Mouse (Mus musculus): ENCODE data around the gene Ccl17. TPM values are rescaled to one million over a fixed set of nuclear protein-coding genes. Genes with fewer than 3 reads are reported as not detected.

The Ccl17 gene
- polyA plus RNA-seq, 1 experiment from 2014 or later = not detected

DNA sequence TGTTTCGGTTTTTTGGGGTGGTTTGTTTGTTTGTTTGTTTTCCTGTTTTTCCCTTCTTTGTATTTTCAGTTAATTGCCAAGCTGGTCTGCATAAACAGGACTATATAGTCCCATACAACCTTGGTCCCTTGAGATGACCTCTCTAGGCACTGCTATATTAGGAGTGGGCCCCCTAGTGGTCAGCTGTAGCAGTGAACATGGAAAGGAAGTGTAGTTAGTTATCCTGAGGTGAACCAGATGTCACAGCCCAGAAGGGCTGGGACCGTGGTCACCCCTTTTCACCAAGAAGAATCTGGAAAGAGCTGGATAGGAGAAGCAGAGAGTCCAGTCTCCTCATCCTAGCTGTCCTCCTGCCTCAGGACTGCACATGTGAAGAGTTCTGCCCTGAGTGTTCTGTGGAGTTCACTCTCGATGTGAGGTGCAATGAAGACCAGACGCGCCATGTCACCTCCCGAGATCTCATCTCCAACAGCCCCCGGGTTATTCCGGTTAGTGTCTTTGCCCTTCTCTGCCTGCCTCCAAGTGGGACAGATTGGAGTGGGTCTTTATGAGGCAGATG, 51.2 kb downstream of the Ccl17 start:
- Histone ChIP-seq H3K36me3 (peaks cover 63% of the 10 kb centered on the region), H3K4me2 (no peak overlapping the region), H3K9ac (replicated peaks) (no peak overlapping the region), H3K27ac (no peak overlapping the region), H3K4me3 (replicated peaks) (no peak overlapping the region), H3K27me3 (no peaks in the 10 kb centered on the region), H3K4me1 (replicated peaks) (peaks cover 13% of the 10 kb centered on the region), H3K9me3 (no peaks in the 10 kb centered on the region)
- ATAC-seq (ENCODE audit: insufficient number of reproducible peaks, insufficient read depth, low FRiP score, low TSS enrichment, low read depth) = no peak
- 70% methylated on average over 8 of the region's 8 CpGs for WGBS

Other genes starting within 250 kb of the Ccl17 start
- 48.2 and 52.3 TPM in 2 replicates for gene Rspry1, start 208.5 kb upstream of the Ccl17 start, polyA plus RNA-seq (2016; fragmentation: Nextera tagmentation; extraction: Ambion mirVana)
- 74.6 and 83.0 TPM in 2 replicates for gene Fam192a, start 208.5 kb upstream of the Ccl17 start, polyA plus RNA-seq (2016; fragmentation: Nextera tagmentation; extraction: Ambion mirVana)
- gene Arl2bp, start 143.9 kb upstream of the Ccl17 start, polyA plus RNA-seq (2016; fragmentation: Nextera tagmentation; extraction: Ambion mirVana) = 172 and 173 TPM in 2 replicates
- gene Pllp, start 114.2 kb upstream of the Ccl17 start, polyA plus RNA-seq (2016; fragmentation: Nextera tagmentation; extraction: Ambion mirVana) = 0.40 and 0.42 TPM in 2 replicates
- not detected in 2 replicates for gene Ccl22, start 64.9 kb upstream of the Ccl17 start, polyA plus RNA-seq (2016; fragmentation: Nextera tagmentation; extraction: Ambion mirVana)
- gene Cx3cl1, start 38.4 kb upstream of the Ccl17 start, polyA plus RNA-seq (2016; fragmentation: Nextera tagmentation; extraction: Ambion mirVana) = 5.3 and 7.5 TPM in 2 replicates
- 61.8 and 64.4 TPM in 2 replicates for gene Coq9, start 27.9 kb downstream of the Ccl17 start, polyA plus RNA-seq (2016; fragmentation: Nextera tagmentation; extraction: Ambion mirVana)
- 145 and 156 TPM in 2 replicates for gene Ciapin1, start 27.9 kb downstream of the Ccl17 start, polyA plus RNA-seq (2016; fragmentation: Nextera tagmentation; extraction: Ambion mirVana)
- 161 and 173 TPM in 2 replicates for gene Polr2c, start 47.0 kb downstream of the Ccl17 start, polyA plus RNA-seq (2016; fragmentation: Nextera tagmentation; extraction: Ambion mirVana)
- 18.9 and 20.0 TPM in 2 replicates for gene Dok4, start 65.9 kb downstream of the Ccl17 start, polyA plus RNA-seq (2016; fragmentation: Nextera tagmentation; extraction: Ambion mirVana)
- gene Ccdc102a, start 107.6 kb downstream of the Ccl17 start, polyA plus RNA-seq (2016; fragmentation: Nextera tagmentation; extraction: Ambion mirVana) = 48.5 and 52.6 TPM in 2 replicates
- 0.23 TPM in 1 of 2 replicates, not detected in the other for gene Adgrg5, start 113.2 kb downstream of the Ccl17 start, polyA plus RNA-seq (2016; fragmentation: Nextera tagmentation; extraction: Ambion mirVana)
- gene Adgrg1, start 164.3 kb downstream of the Ccl17 start, polyA plus RNA-seq (2016; fragmentation: Nextera tagmentation; extraction: Ambion mirVana) = 7.0 and 7.1 TPM in 2 replicates
- gene Adgrg3, start 207.2 kb downstream of the Ccl17 start, polyA plus RNA-seq (2016; fragmentation: Nextera tagmentation; extraction: Ambion mirVana) = 2.2 and 2.7 TPM in 2 replicates
- gene Drc7, start 244.7 kb downstream of the Ccl17 start, polyA plus RNA-seq (2016; fragmentation: Nextera tagmentation; extraction: Ambion mirVana) = 0.23 TPM in 1 of 2 replicates, not detected in the other